Mouse (Mus musculus): Measurements from ENCODE around the gene Hydin. TPM values are rescaled to one million over a fixed set of nuclear protein-coding genes. Genes with fewer than 3 reads are reported as not detected.
A peak's percentile ranks its signal among the peaks of the same experiment; 100 is the strongest.

Hydin gene
- polyA plus RNA-seq, 1 experiment, result not detected

DNA sequence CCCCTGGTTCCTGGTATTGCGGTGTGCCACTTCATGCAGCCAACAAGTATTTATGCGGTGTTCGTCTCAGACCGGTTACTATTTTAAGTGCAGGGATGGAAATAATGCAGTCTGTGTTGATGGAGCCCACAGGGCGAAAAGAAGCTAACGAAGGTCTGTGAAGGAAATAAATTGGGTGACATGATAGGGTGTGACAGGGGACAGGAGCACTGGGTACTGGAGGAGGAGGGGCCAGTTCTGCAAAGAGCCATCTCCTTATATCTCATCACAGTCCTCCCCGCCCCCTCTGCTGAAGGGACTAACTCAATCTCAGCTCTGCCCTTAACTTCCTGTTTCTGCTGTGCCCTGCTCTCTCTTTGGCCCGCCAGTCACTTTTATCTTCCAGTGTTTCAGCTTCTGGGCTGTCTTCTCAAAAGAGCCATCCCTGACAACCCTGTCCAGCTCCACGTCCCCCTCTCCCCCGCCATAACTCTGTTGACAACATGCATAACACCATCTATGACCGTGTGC is 926 bp upstream of the Hydin start:
- Histone ChIP-seq H3K4me1 (0 out of 2 replicates have a peak, but pooled peaks cover 3% of the 10 kb centered on the region), H3K27me3 (replicated peaks) (peaks cover 20% of the 10 kb centered on the region), H3K4me3 (replicated peaks) (no peak overlapping the region), H3K9me3 (peaks cover 9% of the 10 kb centered on the region; the same call in 1 of the 2 replicates), H3K36me3 (replicated peaks; ENCODE audit: low read length) (no peaks in the 10 kb centered on the region)
- TF ChIP-seq FLI1 (IDR thresholded peaks at IDR 0.05; ENCODE audit: low read length) (no peak), GATA1 (IDR thresholded peaks at IDR 0.05; ENCODE audit: borderline replicate concordance, low read length) (no peak)

DNA sequence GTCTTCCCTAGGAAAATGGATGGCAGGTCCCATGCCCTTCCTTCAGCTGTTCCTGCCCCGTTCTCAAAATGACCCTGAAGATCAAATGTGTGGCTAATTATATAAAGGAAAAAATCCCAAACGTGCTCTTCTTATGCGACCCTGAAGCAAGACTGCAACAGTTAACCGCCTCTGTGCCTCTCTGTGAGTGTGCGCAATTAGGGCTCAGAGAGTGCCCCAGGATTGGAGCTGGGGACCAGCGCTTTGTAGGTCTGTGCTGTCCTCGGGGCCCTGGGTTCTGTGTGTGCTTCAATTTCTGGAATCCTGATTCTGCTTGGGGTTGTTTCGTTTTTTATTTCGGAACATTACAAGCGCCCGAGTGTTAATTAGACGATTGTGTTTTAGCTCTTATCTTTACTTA is 491 bp downstream of the Hydin start:
- Histone ChIP-seq H3K36me3 (replicated peaks; ENCODE audit: low read length) (no peaks in the 10 kb centered on the region), H3K9me3 (peaks cover 9% of the 10 kb centered on the region; the same call in 1 of the 2 replicates), H3K4me3 (replicated peaks) (no peak overlapping the region), H3K27me3 (replicated peaks) (peaks cover 20% of the 10 kb centered on the region), H3K4me1 (0 out of 2 replicates have a peak, but pooled peaks cover 3% of the 10 kb centered on the region)
- TF ChIP-seq GATA1 (IDR thresholded peaks at IDR 0.05; ENCODE audit: borderline replicate concordance, low read length), result no peak
- no peak for TF ChIP-seq FLI1 (IDR thresholded peaks at IDR 0.05; ENCODE audit: low read length)

DNA sequence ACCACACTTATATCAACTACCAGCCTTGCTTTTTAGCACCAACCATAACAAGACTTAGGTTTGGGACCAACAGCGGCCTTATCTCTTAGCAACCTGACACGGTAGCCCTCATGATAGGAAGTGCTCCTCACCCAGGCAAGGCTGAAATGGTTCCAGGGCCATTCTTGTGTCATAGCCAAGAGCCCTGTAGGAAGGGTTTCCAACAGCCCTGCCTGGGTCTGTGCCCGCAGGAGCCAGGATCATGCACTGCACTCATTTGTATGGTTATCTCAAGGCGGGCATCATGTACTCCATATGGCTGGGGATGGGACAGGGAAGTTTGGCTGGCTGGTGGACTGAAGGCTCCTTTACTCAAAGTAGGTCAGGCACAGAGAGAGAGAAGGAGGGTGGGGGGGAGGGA is 3.9 kb downstream of the Hydin start:
- H3K9me3 ChIP-seq, result peaks cover 9% of the 10 kb centered on the region; the same call in 1 of the 2 replicates
- no peak overlapping the region for H3K4me3 ChIP-seq (replicated peaks)
- 0 out of 2 replicates have a peak, but pooled peaks cover 3% of the 10 kb centered on the region for H3K4me1 ChIP-seq
- no peak for TF ChIP-seq FLI1 (IDR thresholded peaks at IDR 0.05; ENCODE audit: low read length)
- no peak for TF ChIP-seq GATA1 (IDR thresholded peaks at IDR 0.05; ENCODE audit: borderline replicate concordance, low read length)
- H3K36me3 ChIP-seq (replicated peaks; ENCODE audit: low read length), result no peaks in the 10 kb centered on the region
- peaks cover 18% of the 10 kb centered on the region for H3K27me3 ChIP-seq (replicated peaks)

DNA sequence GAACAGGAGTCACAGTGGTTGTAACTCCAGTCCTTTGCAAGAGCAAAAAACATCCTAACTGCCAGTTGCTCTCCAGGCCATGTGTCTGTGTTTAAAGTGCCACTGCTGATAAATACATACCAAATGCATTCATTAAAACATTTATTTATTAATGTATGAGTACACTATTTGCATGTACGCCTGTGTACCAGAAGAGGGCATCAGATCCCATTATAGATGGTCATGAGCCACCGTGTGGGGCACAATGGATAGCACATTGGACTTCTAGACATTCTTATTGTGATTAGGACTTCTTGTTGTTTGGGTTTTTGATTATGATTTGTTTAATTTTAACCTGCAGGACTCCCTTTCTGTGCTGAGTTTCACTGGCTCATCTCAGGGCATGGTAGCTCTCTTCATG is 6.6 kb downstream of the Hydin start:
- Histone ChIP-seq H3K27me3 (replicated peaks) (peaks cover 1% of the 10 kb centered on the region), H3K4me3 (replicated peaks) (no peak overlapping the region), H3K9me3 (peaks cover 9% of the 10 kb centered on the region; the same call in 1 of the 2 replicates), H3K36me3 (replicated peaks; ENCODE audit: low read length) (no peaks in the 10 kb centered on the region), H3K4me1 (no peaks in the 10 kb centered on the region)
- TF ChIP-seq FLI1 (IDR thresholded peaks at IDR 0.05; ENCODE audit: low read length), result no peak

DNA sequence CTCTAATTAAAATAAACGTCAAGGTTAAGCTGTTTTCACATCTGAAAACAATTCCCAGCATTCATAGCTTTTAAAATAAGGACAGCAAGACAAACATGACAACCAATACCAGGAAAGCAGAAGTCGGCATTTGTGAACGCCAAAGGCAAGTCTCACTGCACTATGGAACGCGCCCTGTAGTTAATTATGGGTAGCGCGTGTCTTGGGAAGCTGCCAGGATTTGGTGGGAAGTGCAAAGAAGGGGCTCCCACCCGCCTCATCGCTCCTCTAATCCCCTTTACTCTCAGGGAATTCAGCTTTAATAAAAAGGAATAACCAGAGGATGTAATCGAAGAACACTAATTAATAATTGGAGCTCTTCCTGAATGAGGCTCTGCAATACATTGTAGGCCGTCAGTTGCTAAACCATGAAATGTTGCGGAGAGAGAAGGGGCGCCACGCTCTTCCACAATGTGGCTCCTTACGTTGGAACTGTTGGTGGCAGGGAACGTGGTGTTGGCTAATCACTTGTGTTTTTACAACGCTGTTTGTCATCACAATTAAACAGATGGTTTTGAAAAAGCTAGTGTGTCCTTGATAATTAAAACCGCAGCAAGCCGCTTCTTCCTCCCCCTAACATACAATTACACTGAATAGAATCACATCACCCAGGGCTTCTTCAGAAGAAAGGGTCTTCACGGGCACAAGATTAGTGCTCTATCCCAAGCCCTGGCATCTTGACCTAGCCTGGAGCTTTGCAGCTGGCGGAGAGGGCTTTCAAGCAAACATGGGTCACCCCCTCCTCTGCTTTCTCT is 8.9 kb downstream of the Hydin start:
- no peak overlapping the region for H3K4me3 ChIP-seq (replicated peaks)
- H3K4me1 ChIP-seq, result no peaks in the 10 kb centered on the region
- peaks cover 7% of the 10 kb centered on the region; the same call in 1 of the 2 replicates for H3K9me3 ChIP-seq
- TF ChIP-seq FLI1 (IDR thresholded peaks at IDR 0.05; ENCODE audit: low read length) (no peak), GATA1 (IDR thresholded peaks at IDR 0.05; ENCODE audit: borderline replicate concordance, low read length) (no peak)
- no peaks in the 10 kb centered on the region for H3K27me3 ChIP-seq (replicated peaks)
- no peaks in the 10 kb centered on the region for H3K36me3 ChIP-seq (replicated peaks; ENCODE audit: low read length)

DNA sequence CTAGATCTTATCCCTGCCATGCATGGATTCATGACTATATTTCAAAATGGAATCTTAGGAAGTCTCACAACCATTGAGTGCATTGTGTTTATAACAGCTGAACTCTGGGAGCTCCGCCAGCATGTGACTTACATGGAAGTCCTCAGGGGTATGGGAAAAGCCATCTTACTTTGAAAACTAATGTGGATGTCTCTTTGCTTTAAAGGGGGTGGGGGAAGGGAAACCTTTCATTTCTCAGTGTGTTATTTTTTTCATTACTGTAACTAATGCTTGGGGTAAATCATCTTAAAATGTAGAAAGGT is 9.4 kb downstream of the Hydin start:
- TF ChIP-seq FLI1 (IDR thresholded peaks at IDR 0.05; ENCODE audit: low read length) (no peak), GATA1 (IDR thresholded peaks at IDR 0.05; ENCODE audit: borderline replicate concordance, low read length) (no peak)
- H3K36me3 ChIP-seq (replicated peaks; ENCODE audit: low read length), result no peaks in the 10 kb centered on the region

DNA sequence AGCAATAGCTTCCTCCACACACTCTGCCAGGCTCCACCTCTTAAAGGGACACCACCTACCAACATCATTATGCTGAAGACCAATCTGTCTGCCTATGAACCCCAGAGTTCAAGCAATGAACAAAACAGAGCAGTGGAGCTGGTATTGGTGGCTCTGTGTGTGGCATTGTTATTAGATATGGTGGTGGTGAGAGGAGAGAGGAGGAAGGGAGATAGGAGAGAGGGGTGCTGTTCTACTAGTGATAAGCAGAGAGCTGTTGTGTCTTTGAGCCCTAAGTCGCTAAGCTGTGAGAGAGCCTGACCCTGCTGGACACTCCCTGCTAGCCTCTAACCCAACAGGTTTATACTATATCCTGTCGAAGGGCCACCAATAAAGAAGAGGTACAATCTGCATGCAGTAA is 45.9 kb downstream of the Hydin start:
- no peak for TF ChIP-seq FLI1 (IDR thresholded peaks at IDR 0.05; ENCODE audit: low read length)
- TF ChIP-seq GATA1 (IDR thresholded peaks at IDR 0.05; ENCODE audit: borderline replicate concordance, low read length), result no peak
- H3K27me3 ChIP-seq (replicated peaks), result peaks cover 2% of the 10 kb centered on the region
- H3K36me3 ChIP-seq (replicated peaks; ENCODE audit: low read length), result no peaks in the 10 kb centered on the region
- no peak overlapping the region for H3K4me3 ChIP-seq (replicated peaks)
- peaks cover 13% of the 10 kb centered on the region for H3K4me1 ChIP-seq
- peaks cover 19% of the 10 kb centered on the region for H3K9me3 ChIP-seq

More for the DNA sequence above, 9.4 kb downstream of the Hydin start:
- H3K4me1 ChIP-seq, result no peaks in the 10 kb centered on the region
- H3K4me3 ChIP-seq (replicated peaks), result no peak overlapping the region
- H3K9me3 ChIP-seq, result peaks cover 6% of the 10 kb centered on the region; the same call in 1 of the 2 replicates
- no peaks in the 10 kb centered on the region for H3K27me3 ChIP-seq (replicated peaks)

DNA sequence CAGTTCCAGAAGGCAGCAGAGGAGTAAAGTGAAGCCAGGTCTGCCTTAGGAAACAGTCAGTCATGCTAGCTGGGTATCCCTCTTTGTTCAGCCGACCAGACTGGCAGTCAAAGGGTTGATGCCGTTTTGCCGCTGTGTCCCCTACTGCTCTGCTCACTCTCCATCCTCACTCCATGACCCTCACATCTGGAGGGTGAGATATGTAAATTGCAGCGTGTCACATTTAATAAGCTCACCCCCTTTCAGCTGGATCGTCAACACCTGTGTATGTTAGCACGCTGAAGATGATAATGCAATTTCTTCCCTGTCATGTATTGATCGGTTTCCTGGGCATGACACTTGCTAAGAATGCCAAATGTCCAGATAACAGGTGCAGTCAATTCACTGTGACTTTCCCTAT is 49.0 kb downstream of the Hydin start:
- no peaks in the 10 kb centered on the region for H3K36me3 ChIP-seq (replicated peaks; ENCODE audit: low read length)
- H3K27me3 ChIP-seq (replicated peaks), result peaks cover 2% of the 10 kb centered on the region
- peak overlapping the region; percentile 14 for H3K4me3 ChIP-seq (replicated peaks)
- TF ChIP-seq GATA1 (IDR thresholded peaks at IDR 0.05; ENCODE audit: borderline replicate concordance, low read length) (no peak), FLI1 (IDR thresholded peaks at IDR 0.05; ENCODE audit: low read length) (no peak)
- H3K9me3 ChIP-seq, result peaks cover 12% of the 10 kb centered on the region
- H3K4me1 ChIP-seq, result peaks cover 13% of the 10 kb centered on the region

DNA sequence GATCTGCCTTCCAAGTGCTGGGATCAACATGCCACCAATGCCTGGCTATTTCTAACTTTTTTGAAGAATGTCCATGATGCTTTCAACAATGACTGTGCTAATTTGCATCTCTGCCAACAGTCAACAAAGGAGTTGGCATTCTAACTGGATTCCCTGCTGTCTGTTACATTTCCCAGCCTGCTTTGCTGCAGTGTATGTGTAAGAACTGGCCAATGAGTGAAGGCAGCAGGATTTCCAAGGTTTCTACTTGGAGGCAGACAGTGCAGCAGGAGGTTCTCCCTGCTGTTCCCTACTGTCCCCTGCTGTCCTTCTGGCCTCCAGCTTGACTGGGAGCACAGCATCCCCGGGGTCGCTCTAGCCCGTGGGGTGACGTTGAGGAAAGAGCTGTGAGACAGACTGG is 52.8 kb downstream of the Hydin start:
- TF ChIP-seq FLI1 (IDR thresholded peaks at IDR 0.05; ENCODE audit: low read length), result no peak
- no peak for TF ChIP-seq GATA1 (IDR thresholded peaks at IDR 0.05; ENCODE audit: borderline replicate concordance, low read length)
- Histone ChIP-seq H3K36me3 (replicated peaks; ENCODE audit: low read length) (no peaks in the 10 kb centered on the region), H3K4me3 (replicated peaks) (no peak overlapping the region), H3K4me1 (no peaks in the 10 kb centered on the region), H3K27me3 (replicated peaks) (peaks cover 2% of the 10 kb centered on the region), H3K9me3 (peaks cover 4% of the 10 kb centered on the region)

DNA sequence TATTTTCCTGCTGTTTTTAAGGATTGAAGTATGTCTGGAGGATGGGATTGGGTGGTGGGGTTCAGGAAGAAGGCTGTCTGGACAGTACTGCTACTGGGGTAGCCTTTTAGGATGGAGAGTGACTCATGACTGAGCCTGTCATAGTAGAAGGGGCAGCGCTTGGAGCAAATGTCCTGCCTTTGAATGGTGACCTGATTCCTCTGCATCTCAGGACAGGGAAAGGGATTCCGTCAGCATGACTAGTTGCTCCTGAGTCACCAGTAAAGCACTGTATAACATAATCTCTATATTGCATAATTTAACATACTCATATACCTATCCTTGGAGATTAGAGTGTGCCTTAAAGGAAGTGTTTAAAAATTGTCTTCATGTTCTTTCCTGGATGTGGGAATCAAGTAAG is 54.7 kb downstream of the Hydin start:
- no peaks in the 10 kb centered on the region for H3K36me3 ChIP-seq (replicated peaks; ENCODE audit: low read length)
- no peak overlapping the region for H3K4me3 ChIP-seq (replicated peaks)
- H3K4me1 ChIP-seq, result no peaks in the 10 kb centered on the region
- no peaks in the 10 kb centered on the region; the same call in 1 of the 2 replicates for H3K9me3 ChIP-seq
- no peaks in the 10 kb centered on the region for H3K27me3 ChIP-seq (replicated peaks)
- TF ChIP-seq GATA1 (IDR thresholded peaks at IDR 0.05; ENCODE audit: borderline replicate concordance, low read length) (no peak), FLI1 (IDR thresholded peaks at IDR 0.05; ENCODE audit: low read length) (no peak)
